Mouse (Mus musculus) heart, embryonic 13.5 days (tissue): Measurements from ENCODE around the gene Ccdc141. TPM values are rescaled to one million over a fixed set of nuclear protein-coding genes. Genes with fewer than 3 reads are reported as not detected.

Experiments used
- ATAC-seq: fragments of 200-750 bp; cut with Nextera tagmentation; 2 replicates; pipeline ENCODE4 v1.8.0; 2017; ENCODE audit warnings: moderate TSS enrichment; ENCODE audit not compliant: insufficient number of reproducible peaks, low FRiP score, low TSS enrichment; ENCODE audit errors: extremely low read depth
- H3K27ac ChIP-seq: fragments of 300-500 bp; sonication (generic); replicated peaks from 2 replicates; pipeline ENCODE4 v1.5.1; 2015; ENCODE audit warnings: moderate library complexity, mild to moderate bottlenecking, inconsistent platforms
- H3K27me3 ChIP-seq: fragments of 300-500 bp; sonication (generic); replicated peaks from 2 replicates; pipeline ENCODE4 v1.6.1; 2015; ENCODE audit warnings: mild to moderate bottlenecking, inconsistent platforms
- H3K36me3 ChIP-seq: fragments of 300-500 bp; sonication (generic); 2 replicates; pipeline ENCODE4 v1.6.1; 2015; ENCODE audit warnings: mild to moderate bottlenecking, inconsistent platforms
- H3K4me1 ChIP-seq: fragments of 300-500 bp; sonication (generic); 2 replicates; pipeline ENCODE4 v1.6.1; 2015; ENCODE audit warnings: inconsistent platforms
- H3K4me2 ChIP-seq: fragments of 300-500 bp; sonication (generic); 2 replicates; pipeline ENCODE4 v1.6.1; 2015; ENCODE audit warnings: inconsistent platforms, mild to moderate bottlenecking, moderate library complexity
- H3K4me3 ChIP-seq: fragments of 300-500 bp; sonication (generic); 2 replicates; pipeline ENCODE4 v1.5.1; 2015; ENCODE audit warnings: moderate library complexity, mild to moderate bottlenecking, inconsistent platforms
- H3K9ac ChIP-seq: fragments of 300-500 bp; sonication (generic); 2 replicates; pipeline ENCODE4 v1.6.1; 2015; ENCODE audit warnings: inconsistent platforms, mild to moderate bottlenecking, moderate library complexity
- H3K9me3 ChIP-seq: fragments of 300-500 bp; sonication (generic); 2 replicates; pipeline ENCODE4 v1.6.1; 2016; ENCODE audit warnings: inconsistent platforms
- WGBS: fragments of 180-500 bp; shearing (Covaris S2); methylation state at CpG from one replicate; pipeline ENCODE4 v1.1.7; 2015; ENCODE audit warnings: mixed read lengths; 5-methylcytosine and 5-hydroxymethylcytosine counted together
- polyA plus RNA-seq: library from polyadenylated mRNA; unstranded; fragments of >200 nt; fragmentation: Nextera tagmentation; extraction: Ambion mirVana; gene quantifications from 2 replicates; pipeline ENCODE4 v1.2.1, GENCODE M21; 2015

Gene Ccdc141
- polyA plus RNA-seq, 1 experiment from 2014 or later: 156 TPM

DNA sequence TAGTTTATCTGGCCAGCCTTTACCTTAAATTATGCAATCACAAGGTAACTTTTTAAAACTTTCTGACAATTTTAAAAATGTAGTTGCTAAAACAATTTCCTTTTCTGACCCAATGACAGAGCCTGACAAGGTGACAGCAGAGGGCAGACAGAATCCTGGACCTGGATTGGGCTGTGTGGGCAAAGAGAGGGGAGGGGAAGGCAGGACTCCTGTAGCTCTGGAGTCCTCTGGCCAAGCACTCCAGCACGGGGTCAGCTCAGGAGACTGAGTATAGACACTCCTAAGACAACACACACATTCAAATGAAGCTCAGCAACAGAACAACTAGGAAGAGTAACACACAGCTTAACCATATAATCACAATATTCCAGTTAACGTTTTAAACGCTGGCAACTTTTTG lies 19.9 kb upstream of the Ccdc141 start:
- H3K4me1 ChIP-seq: peaks cover 3% of the 10 kb centered on the region
- no peak overlapping the region for H3K4me2 ChIP-seq
- H3K27ac ChIP-seq: no peak overlapping the region
- H3K4me3 ChIP-seq: no peak overlapping the region
- H3K9me3 ChIP-seq: no peaks in the 10 kb centered on the region
- no peak overlapping the region for H3K9ac ChIP-seq
- 80% methylated on average over 3 of the region's 3 CpGs for WGBS
- no peaks in the 10 kb centered on the region for H3K27me3 ChIP-seq
- H3K36me3 ChIP-seq: peaks cover 68% of the 10 kb centered on the region
- ATAC-seq: no peak

DNA sequence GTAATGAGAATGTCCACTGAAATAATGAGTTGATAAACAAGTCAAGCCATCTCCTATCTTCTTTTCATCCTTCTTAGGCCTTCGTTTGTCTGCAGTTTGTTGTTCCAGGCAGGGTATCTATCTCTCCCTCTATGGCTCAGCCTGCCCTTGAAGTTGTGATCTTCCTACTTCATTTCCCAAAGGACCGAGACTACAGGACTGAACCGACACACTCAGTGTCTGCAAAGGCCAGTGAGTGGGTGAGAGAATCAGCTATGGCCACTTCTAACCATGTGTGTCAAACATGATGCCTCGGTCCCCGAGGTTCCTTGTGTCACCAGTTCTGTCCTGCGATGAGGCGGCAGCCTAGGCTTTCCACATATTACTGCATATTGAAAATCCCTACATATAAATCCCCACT lies 19.2 kb upstream of the Ccdc141 start:
- Histone ChIP-seq H3K9me3 (no peaks in the 10 kb centered on the region), H3K36me3 (peaks cover 62% of the 10 kb centered on the region), H3K4me3 (no peak overlapping the region), H3K4me2 (no peak overlapping the region), H3K27me3 (no peaks in the 10 kb centered on the region), H3K27ac (no peak overlapping the region), H3K9ac (no peak overlapping the region), H3K4me1 (peaks cover 10% of the 10 kb centered on the region)
- ATAC-seq: no peak
- WGBS: 82% methylated on average over 7 of the region's 7 CpGs

- H3K9me3 ChIP-seq: no peaks in the 10 kb centered on the region
Observed at GRCm38 (mm10) chr2:77187501-77187900, 17.1 kb upstream of the Ccdc141 start.

GRCm38 (mm10) chr2:77186912-77187311 lies 16.5 kb upstream of the Ccdc141 start:
- peaks cover 44% of the 10 kb centered on the region for H3K36me3 ChIP-seq
- no peaks in the 10 kb centered on the region for H3K9me3 ChIP-seq
- H3K4me2 ChIP-seq: no peak overlapping the region
- no peak overlapping the region for H3K9ac ChIP-seq
- peaks cover 36% of the 10 kb centered on the region for H3K4me1 ChIP-seq
- 55% methylated on average over 8 of the region's 8 CpGs for WGBS
- no peak overlapping the region for H3K4me3 ChIP-seq
- no peak overlapping the region for H3K27ac ChIP-seq
- no peaks in the 10 kb centered on the region for H3K27me3 ChIP-seq
- no peak for ATAC-seq

More at GRCm38 (mm10) chr2:77187501-77187900, 17.1 kb upstream of the Ccdc141 start:
- WGBS: 90% methylated on average over 3 of the region's 3 CpGs
- no peak overlapping the region for H3K27ac ChIP-seq
- no peaks in the 10 kb centered on the region for H3K27me3 ChIP-seq
- peaks cover 30% of the 10 kb centered on the region for H3K4me1 ChIP-seq
- H3K4me2 ChIP-seq: no peak overlapping the region
- H3K4me3 ChIP-seq: no peak overlapping the region
- H3K9ac ChIP-seq: no peak overlapping the region
- peaks cover 49% of the 10 kb centered on the region for H3K36me3 ChIP-seq
- no peak for ATAC-seq

- no peak overlapping the region for H3K9ac ChIP-seq
- H3K36me3 ChIP-seq: peaks cover 22% of the 10 kb centered on the region
- peaks cover 49% of the 10 kb centered on the region for H3K4me1 ChIP-seq
- ATAC-seq: no peak
- H3K9me3 ChIP-seq: 0 out of 2 replicates have a peak, but pooled peaks cover 3% of the 10 kb centered on the region
- no peaks in the 10 kb centered on the region for H3K27me3 ChIP-seq
- peak overlapping the region; percentile 95 for H3K27ac ChIP-seq
- H3K4me3 ChIP-seq: no peak overlapping the region
- WGBS: 23% methylated on average over 8 of the region's 8 CpGs
- H3K4me2 ChIP-seq: no peak overlapping the region
Observed at GRCm38 (mm10) chr2:77184049-77184571, 13.7 kb upstream of the Ccdc141 start.

DNA sequence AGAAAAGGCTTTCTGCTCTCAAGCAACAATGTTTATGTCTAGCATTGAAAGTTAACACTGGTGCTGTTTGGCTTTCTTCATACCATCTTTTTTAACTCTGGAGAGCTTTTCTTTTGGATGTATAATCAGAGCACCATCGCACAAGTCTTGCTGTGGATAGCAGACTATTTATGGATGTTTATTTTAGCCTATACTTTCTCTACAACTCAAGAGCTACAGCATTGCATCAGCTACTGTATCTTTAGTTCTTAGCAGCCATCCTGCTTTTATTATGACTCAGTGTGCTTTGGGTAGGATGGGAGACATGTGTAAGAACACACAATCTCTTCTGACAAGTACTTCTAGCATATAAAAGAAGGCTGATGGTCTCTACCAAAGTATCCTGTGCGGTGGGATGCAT lies 13.2 kb upstream of the Ccdc141 start:
- Histone ChIP-seq H3K27me3 (no peaks in the 10 kb centered on the region), H3K4me2 (no peak overlapping the region), H3K9me3 (0 out of 2 replicates have a peak, but pooled peaks cover 3% of the 10 kb centered on the region), H3K4me1 (peaks cover 49% of the 10 kb centered on the region), H3K27ac (peak overlapping the region; percentile 95), H3K36me3 (peaks cover 22% of the 10 kb centered on the region), H3K4me3 (no peak overlapping the region), H3K9ac (no peak overlapping the region)
- ATAC-seq: no peak
- 64% methylated on average over 2 of the region's 2 CpGs for WGBS

DNA sequence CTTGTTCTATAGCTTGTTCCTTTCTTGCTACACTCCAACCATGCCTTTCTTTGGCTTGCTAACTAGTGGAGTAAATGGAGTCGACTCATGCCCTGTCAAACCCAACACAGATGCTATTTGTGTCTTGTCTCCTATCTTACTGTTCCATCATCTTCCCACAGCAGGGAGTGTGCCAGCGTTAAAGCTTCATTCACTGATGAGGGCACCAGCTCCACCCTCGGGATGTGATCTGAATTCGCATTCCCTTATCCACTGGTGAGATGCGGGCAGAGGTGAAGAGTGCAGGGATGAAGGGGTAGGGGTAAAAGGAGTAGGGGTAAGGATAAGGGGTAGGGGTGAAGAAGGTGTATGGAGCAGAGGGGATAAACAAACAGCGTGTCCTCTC lies 12.6 kb upstream of the Ccdc141 start:
- Histone ChIP-seq H3K36me3 (peaks cover 16% of the 10 kb centered on the region), H3K9ac (peak overlapping the region; percentile 70), H3K27ac (peak overlapping the region; percentile 95), H3K27me3 (no peaks in the 10 kb centered on the region), H3K4me1 (peaks cover 54% of the 10 kb centered on the region), H3K9me3 (0 out of 2 replicates have a peak, but pooled peaks cover 3% of the 10 kb centered on the region), H3K4me2 (peak overlapping the region; percentile 40), H3K4me3 (no peak overlapping the region)
- ATAC-seq: no peak
- 51% methylated on average over 6 of the region's 6 CpGs for WGBS

GRCm38 (mm10) chr2:77182271-77182995 lies 12.0 kb upstream of the Ccdc141 start:
- peak overlapping the region; percentile 70 for H3K9ac ChIP-seq
- H3K27me3 ChIP-seq: no peaks in the 10 kb centered on the region
- 37% methylated on average over 4 of the region's 4 CpGs for WGBS
- peak overlapping the region; percentile 40 for H3K4me2 ChIP-seq
- 0 out of 2 replicates have a peak, but pooled peaks cover 3% of the 10 kb centered on the region for H3K9me3 ChIP-seq
- peaks cover 60% of the 10 kb centered on the region for H3K4me1 ChIP-seq
- peaks cover 11% of the 10 kb centered on the region for H3K36me3 ChIP-seq
- ATAC-seq: peak; percentile 54
- H3K4me3 ChIP-seq: no peak overlapping the region
- peak overlapping the region; percentile 95 for H3K27ac ChIP-seq

GRCm38 (mm10) chr2:77177472-77177871 lies 7.0 kb upstream of the Ccdc141 start:
- peak overlapping the region; percentile 68 for H3K27ac ChIP-seq

DNA sequence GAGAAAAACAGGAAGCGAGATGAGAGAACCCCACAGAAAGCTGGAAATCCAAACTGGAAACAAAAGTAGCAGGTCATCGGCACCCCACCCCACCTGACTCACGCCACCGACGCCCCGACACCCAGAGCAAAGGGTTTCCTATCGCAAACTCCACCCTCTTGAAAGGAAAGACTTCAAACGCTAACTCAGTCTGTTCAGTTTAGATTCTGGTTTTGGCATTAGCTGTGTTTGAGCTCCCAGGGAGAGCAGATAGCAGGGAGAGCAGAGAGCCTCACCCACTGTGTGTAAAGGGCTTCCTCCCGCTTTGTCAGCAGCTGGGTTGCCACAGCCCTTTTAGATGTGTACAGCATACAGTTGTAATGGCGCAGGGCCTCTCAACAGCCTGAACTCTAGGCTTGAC lies 6.0 kb upstream of the Ccdc141 start:
- Histone ChIP-seq H3K9me3 (0 out of 2 replicates have a peak, but pooled peaks cover 3% of the 10 kb centered on the region), H3K36me3 (no peaks in the 10 kb centered on the region), H3K9ac (peak overlapping the region; percentile 72), H3K27ac (peak overlapping the region; percentile 77), H3K27me3 (no peaks in the 10 kb centered on the region), H3K4me2 (peak overlapping the region; percentile 46), H3K4me1 (peaks cover 77% of the 10 kb centered on the region), H3K4me3 (0 out of 2 replicates have a peak overlapping the region, but pooled peaks have one; percentile 1)
- 19% methylated on average over 10 of the region's 10 CpGs for WGBS
- ATAC-seq: 0 out of 2 replicates have a peak, but pooled peaks have one; percentile 40

More at GRCm38 (mm10) chr2:77177472-77177871, 7.0 kb upstream of the Ccdc141 start:
- H3K4me3 ChIP-seq: no peak overlapping the region
- H3K9me3 ChIP-seq: 0 out of 2 replicates have a peak, but pooled peaks cover 3% of the 10 kb centered on the region
- H3K27me3 ChIP-seq: no peaks in the 10 kb centered on the region
- WGBS: 49% methylated on average over 2 of the region's 2 CpGs
- ATAC-seq: no peak
- H3K9ac ChIP-seq: no peak overlapping the region
- H3K4me2 ChIP-seq: no peak overlapping the region; the same call in 1 of the 2 replicates
- H3K36me3 ChIP-seq: no peaks in the 10 kb centered on the region
- H3K4me1 ChIP-seq: peaks cover 77% of the 10 kb centered on the region

DNA sequence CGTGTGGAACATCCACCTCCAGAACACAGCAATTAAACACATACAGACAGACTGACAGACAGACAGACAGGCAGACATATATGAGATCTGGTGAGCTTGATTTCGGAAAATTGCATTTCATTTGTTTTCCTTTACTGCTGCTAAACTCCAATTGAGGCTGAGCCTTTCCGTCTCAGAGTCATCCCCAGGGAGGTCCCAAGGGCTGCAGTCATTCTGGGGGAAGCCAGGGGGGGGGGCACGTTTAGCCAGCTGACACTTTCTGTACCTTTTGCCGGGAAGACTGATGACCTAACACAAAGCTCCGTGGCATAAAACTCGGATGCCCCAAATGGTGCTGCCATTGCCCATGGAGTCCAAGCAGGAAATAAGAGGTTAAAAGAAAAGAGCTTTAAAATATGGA lies 5.0 kb upstream of the Ccdc141 start:
- Histone ChIP-seq H3K36me3 (no peaks in the 10 kb centered on the region), H3K27me3 (no peaks in the 10 kb centered on the region), H3K4me3 (no peak overlapping the region), H3K4me1 (peaks cover 76% of the 10 kb centered on the region), H3K9me3 (0 out of 2 replicates have a peak, but pooled peaks cover 3% of the 10 kb centered on the region), H3K9ac (no peak overlapping the region), H3K4me2 (no peak overlapping the region), H3K27ac (no peak overlapping the region)
- 51% methylated on average over 7 of the region's 7 CpGs for WGBS
- ATAC-seq: no peak
